Mouse (Mus musculus) testis, postnatal 10 days (tissue): ENCODE data around the gene Satb1.

Experiments
- DNase-seq: peaks from one replicate; pipeline ENCODE4 v3.0.0; 2021; ENCODE audit warnings: low spot score

The Satb1 gene

GRCm38 (mm10) chr17:51826461-51826860, 6.6 kb downstream of the Satb1 start:
- DNase-seq = no peak

DNA sequence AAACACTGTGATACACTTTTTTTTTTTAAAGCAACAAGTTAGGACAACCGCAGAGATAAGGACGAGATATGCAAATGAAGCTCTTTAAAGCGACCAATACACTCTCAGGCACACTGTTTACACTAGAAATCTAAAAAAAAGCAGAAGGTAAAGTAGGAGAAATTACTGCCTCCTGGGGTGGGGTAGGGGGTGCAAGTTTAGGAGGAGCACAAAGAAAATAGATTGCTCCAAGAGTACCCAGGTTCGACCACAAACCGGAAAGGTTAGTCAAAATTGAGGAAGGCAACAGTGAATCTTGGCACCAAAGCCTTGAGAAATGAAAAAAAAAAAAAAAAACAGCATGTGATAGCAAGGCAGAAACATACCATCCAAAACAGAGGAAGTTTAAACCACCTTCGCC, 18.8 kb downstream of the Satb1 start:
- no peak for DNase-seq

- DNase-seq = no peak
Observed at GRCm38 (mm10) chr17:51813784-51814120, 19.3 kb downstream of the Satb1 start.

DNA sequence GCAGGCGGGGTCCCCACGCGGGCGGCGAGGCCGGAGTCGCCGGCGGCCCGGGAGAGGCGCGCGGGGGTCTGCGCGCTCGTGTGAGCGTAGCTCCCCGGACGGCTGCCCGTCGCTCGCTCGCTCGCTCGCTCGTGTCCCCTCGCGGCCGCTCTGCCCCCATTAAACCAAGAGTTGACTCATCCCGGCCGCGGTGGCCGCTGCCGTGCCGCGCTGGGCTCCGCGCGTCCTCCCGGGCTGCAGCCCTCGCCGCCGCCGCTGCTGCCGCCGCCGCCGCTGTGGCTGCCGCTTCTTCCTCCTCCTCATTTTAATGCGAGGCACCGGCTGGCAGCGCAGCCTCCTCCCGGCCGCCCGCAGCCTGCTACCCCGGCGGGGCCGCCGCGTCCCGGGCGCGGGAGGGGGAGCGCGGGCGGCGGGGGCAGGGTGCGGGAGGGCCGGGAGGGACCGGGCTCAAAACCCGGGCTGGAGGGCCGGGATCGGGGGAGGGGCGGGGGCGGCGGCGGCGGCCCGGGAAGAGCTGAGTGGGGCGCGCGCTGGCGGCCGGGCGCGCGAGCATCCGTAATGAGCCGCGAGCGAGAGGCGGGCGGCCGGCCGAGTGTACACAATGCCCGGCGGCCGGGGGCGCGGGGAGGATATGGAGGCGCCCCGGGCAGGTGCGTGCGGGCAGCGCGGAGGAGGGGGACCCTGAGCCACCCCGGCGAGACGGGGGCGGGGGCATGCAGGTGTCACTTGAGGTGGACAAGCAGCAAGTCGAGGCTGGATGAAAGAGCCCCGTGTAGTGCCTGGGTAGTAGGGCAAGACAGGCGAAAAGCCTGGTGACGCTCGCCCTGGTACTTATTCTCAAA, 19.9 kb downstream of the Satb1 start:
- DNase-seq = peak; percentile 78

DNA sequence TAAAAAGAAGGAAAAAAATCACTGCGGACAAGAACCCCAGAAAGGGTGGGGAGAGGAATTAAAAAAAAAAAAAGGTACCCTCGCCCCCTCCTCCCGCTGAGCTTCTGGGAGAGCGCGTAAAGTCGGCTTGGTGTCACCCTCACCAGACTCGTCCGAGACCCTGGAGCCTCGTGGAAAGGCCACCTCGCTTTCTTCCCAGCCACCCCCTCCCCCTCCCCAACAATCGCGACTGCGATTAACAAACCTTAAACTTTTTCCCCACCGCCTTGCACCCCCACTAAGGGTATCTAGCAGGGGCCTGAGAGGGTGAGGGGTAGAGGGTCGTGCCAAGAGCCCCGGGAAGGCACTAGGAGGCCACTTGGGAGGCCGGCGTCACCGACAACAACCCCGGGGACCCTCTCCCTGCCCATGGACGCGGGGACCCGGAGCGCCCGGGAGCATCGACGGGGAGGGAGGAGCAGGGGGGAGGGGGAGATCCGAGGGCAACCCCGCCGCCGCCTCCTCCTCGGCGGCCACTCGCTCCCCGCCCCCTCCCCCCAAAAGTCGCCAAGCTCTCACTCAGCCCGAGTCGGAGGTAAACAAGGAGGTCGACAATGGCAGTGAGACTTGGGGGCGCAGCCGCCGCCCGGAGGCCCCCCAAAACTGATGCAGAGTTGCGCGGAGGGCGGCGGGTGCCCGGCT, 20.7 kb downstream of the Satb1 start:
- DNase-seq = peak; percentile 64

DNA sequence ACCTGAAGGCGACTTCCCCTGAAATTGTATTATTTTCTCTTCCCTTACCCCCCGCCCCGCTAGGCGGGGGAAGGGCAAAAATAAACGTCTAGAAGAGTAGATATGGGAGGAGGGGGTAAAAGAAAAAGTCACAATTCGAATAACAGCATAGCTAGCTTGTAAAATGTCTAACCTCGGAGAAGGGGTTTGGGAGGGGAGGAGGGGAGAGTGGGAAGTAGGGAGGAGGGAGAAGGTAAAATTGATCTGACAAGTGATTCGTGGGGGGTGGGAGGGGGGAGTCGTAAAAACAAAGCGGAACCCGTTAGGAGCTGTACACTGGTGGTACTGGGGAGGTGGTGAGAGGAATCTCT, 21.2 kb downstream of the Satb1 start:
- DNase-seq = no peak

DNA sequence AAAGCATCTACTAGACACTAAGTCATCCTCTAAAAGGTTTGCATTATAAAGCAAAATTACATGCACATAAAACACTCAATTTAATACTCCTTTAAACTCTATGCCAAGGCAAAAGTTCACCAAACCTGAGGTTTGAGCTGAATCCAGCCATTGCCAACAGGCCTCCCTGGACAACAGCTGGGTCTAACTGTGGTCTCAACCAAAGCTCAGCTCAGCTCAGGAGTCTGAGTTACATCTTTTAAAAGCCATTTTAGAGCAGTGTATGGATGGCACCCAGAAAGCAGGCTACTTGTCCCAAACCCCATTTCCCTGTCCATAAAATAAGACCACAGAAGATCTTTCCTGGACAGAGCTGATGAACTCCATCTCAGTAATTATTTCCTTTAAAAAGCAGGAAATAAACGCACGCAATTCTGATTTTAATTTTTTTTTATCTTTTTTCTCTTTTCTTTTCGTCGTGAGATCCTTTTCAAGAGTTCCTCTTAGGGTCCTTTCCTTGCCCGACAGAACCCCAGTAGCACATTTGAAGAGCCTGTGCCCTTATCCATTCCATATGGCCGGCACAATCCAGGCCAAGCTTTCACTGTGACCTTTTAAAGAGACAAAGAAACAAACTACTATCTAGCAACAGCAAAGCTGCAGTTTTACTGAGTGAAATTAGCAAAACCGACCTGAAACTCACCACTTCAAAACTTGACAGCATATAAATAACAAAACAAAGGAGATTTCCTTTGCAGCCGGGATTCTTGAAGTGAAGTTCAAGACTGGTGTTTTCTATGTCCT, 21.8 kb downstream of the Satb1 start:
- DNase-seq = peak; percentile 69

DNA sequence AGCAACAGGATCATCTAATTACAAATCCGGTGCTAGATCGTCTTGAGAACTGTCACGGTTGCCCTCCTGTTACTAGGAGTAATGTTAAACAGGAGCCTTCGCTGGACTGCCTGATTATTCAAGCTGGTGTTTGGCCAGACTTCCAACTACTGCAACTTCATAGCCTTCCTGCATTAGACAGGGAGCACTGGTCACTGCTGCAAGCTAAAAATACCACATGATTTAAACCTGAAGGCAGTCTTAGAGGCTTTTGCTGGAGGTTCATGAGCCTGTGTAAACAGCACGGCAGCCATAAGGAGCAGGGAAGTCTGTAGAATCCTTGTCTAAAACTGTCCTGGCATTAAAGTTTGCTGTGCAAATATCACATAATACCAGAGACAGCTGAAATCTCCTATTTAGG, 25.7 kb downstream of the Satb1 start:
- DNase-seq = no peak

DNA sequence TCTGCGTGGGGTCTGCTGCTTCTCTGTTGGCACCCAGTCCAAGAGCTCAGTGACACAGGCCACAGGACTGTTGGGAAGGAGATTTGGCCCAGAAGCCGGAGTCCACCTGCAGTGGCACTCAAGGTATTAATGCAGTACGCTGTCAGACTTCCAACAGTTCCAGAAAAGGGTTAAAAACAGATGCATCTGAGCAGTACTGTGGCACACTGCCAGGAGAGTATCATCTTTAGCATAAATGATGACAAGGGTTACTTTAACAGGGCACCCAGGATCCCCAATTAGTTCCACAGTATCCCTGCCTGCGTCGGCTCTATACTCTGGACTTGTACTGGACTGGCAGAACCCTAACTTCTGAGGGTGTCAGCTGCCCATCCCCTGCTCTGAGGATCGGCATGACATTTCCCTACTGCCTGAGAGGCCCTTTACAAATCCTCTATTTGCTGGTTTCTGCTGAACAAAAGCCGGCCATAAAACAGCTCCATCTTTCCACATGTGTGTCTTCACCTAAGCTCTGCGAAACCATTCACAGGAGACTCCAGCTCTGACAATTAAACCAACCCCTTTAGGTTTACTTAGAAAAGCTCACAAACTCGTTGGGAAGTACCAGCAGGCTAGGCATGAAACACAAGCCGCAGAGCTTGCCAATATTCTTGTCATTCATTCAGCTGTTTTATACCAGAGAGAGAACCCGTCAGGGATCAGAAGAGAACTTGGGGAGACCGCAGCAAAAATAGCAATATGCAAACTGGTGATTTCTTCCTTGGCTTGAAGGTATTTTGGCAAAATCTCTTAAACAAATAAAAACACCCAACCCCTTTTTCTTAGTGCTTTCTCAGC, 26.7 kb downstream of the Satb1 start:
- no peak for DNase-seq

GRCm38 (mm10) chr17:51800208-51800607, 32.9 kb downstream of the Satb1 start:
- DNase-seq = no peak

GRCm38 (mm10) chr17:51796459-51796858, 36.6 kb downstream of the Satb1 start:
- DNase-seq = no peak

- DNase-seq = no peak
Observed at GRCm38 (mm10) chr17:51791226-51791625, 41.9 kb downstream of the Satb1 start.

GRCm38 (mm10) chr17:51790387-51791060, 42.6 kb downstream of the Satb1 start:
- no peak for DNase-seq

GRCm38 (mm10) chr17:51789777-51790176, 43.3 kb downstream of the Satb1 start:
- no peak for DNase-seq

GRCm38 (mm10) chr17:51789098-51789497, 44.0 kb downstream of the Satb1 start:
- no peak for DNase-seq

- DNase-seq = no peak
Observed at GRCm38 (mm10) chr17:51787955-51788354, 45.1 kb downstream of the Satb1 start.

- no peak for DNase-seq
Observed at GRCm38 (mm10) chr17:51786050-51786449, 47.0 kb downstream of the Satb1 start.

- no peak for DNase-seq
Observed at GRCm38 (mm10) chr17:51784935-51785334, 48.2 kb downstream of the Satb1 start.

- DNase-seq = no peak
Observed at GRCm38 (mm10) chr17:51783591-51784279, 49.4 kb downstream of the Satb1 start.

DNA sequence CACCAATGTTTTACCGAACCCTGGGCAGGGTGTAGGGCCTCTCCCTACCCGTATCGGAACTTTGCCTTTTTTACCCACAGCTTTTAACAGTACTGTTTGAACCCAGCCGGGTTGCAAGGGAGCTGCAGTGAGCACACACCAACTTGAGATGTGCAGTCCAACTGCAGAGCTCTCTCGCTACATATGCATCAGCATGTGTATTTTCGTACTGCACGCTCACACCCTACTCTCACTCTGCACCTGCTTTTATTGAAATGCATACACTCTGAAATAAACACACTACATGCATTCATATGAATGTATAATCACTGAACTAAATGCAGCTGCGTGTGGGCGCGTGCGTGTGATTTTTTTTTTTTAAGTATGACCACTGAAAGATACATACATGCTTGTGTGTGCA, 53.1 kb downstream of the Satb1 start:
- DNase-seq = no peak

GRCm38 (mm10) chr17:51778961-51779360, 54.1 kb downstream of the Satb1 start:
- DNase-seq = no peak
